Mouse (Mus musculus): ENCODE measurements around the gene Hectd2.

Hectd2 gene

GRCm38 (mm10) chr19:36554046-36554784 lies at the start of gene Hectd2:
Gene Hectd2 (plus strand): TSS chr19:36554639.
- no peak for DNase-seq (ENCODE audit: low spot score)

DNA sequence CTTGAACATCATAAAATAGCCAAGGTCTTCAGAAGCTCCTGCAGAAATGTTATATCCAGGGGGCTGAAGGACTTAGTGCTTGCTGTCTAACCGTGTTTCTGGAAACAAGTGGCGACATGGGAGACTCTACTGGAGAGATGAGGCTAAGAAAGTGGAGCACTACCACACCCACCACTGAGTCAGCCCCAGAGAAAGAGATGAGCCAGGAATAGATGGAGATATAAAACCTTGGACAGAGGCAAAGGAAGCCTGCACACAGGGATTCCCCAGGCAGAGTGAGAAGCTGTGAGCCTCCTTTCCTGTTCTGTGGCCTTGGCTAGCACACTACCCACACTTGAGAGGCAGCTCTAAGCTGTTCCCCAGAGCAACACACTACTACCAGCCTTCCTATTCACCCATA lies 49.7 kb upstream of the Hectd2 start:
- DNase-seq (ENCODE audit: low spot score) = no peak

DNA sequence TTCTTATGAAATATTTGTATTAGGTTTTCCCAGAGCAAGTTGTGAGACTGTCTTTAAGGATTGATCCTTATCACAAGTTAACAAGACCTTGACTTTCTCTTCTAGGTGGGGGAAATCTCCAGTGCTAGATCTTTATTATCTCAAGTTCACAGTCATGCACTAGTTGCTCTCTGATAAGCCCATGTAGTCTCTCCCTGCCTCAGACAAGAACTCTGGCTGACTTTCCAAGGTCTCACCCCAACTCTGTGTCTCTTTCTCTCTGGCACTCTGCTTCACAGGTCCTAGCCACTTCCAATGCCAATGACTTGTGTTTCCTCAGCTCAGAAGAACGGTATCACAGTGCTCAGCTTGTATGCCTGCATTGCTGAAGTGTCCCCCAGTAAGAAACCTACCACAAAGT lies 43.1 kb upstream of the Hectd2 start:
- no peak for DNase-seq (ENCODE audit: low spot score)

- DNase-seq (ENCODE audit: low spot score) = no peak
Measured at GRCm38 (mm10) chr19:36518461-36518860, 36.0 kb upstream of the Hectd2 start.

DNA sequence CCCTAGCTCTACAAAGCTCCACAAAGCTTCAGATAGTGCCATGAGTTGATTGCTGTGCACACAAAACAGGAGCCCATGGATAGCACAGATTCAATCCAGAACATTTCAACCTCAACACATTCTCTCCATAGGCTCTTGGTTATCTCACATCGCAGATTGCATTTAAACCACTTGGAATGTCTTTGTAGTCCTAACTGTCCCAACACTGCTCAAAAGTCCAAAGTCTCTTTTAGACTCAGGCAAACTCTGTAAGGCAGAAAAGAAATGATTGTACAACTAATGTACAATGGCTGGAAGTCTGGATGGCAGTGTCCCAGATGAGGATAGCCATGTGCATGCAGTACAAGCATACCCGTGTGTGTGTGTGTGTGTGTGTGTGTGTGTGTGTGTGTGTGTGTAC lies 32.9 kb upstream of the Hectd2 start:
- DNase-seq (ENCODE audit: low spot score) = no peak

- DNase-seq (ENCODE audit: low spot score) = no peak
Measured at GRCm38 (mm10) chr19:36522558-36523195, 31.8 kb upstream of the Hectd2 start.

DNA sequence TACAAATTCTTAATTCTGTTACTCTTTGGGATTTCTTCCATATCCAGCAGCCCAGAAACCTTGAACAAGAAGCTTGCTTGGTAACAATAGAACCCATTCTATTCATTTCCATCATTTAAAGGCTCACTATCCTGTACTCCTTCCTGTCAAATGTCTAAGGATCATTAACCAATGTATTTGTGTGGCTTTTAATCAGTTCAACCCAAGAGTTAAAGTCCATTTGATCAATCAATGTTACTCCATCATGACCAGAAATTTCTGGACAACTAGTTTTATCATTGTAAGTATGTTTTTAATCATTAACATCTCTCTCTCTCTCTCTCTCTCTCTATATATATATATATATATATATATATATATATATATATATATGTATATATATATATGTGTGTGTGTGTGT lies 29.4 kb upstream of the Hectd2 start:
- DNase-seq (ENCODE audit: low spot score) = no peak

DNA sequence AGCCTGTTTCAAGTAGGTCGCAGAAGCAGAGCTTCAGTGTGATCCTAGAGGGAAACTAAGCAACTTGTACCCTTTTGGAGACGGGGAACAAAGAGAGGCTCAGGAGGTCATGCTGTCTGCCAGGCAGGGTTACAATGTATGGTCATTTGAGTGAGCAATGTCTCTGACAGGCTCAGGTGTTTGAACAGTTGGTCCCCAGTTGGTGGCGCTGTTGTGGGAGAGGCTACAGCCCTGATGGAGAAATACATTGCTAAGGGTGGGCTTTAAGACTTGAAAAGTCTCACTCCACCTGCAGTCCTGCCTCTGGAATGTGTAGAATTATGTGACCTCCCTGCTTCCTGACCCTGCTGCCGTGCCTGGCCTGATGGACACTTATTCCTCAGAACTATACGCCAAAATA lies 21.4 kb upstream of the Hectd2 start:
- no peak for DNase-seq (ENCODE audit: low spot score)

GRCm38 (mm10) chr19:36534011-36534765 lies 20.3 kb upstream of the Hectd2 start:
- no peak for DNase-seq (ENCODE audit: low spot score)

DNA sequence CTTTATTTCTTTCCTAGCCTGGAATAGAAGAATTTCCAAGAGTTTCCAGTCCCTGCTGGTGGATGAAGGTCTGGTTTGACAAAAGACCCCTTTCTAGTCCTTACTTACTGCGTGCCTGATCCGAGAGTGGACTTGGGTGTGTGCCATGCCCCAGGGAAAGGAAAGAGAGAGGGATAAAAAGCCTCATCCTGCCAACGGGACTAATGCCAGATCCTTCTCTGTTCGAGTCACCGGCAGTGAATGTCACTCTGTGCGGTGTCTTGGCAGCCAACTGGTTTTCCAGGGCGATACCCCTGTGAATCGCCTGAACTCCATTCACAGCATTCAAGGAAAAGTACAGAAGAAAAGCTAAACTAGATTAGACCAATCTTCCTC lies 19.7 kb upstream of the Hectd2 start:
- DNase-seq (ENCODE audit: low spot score) = no peak

DNA sequence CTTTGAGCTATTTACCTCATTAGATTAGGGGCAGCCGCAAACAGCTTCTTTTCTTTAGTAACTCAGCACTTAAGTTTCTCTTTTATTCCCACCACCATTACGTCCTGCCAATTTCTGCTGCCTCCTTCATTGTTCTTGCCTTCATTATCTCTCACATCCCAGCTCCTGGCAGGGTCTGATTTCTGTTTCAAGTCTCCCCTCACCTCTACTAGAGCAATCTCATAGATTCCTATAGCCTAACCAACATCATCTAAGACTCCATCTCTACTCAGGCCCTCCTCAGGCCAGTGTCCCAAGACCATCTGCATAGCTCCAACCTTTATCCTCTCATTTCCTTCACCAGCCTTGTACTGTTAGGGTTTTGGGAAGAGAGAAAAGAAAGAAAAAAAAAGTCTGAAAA lies 19.3 kb upstream of the Hectd2 start:
- DNase-seq (ENCODE audit: low spot score) = no peak

GRCm38 (mm10) chr19:36535878-36536277 lies 18.6 kb upstream of the Hectd2 start:
- no peak for DNase-seq (ENCODE audit: low spot score)

GRCm38 (mm10) chr19:36536929-36537328 lies 17.5 kb upstream of the Hectd2 start:
- no peak for DNase-seq (ENCODE audit: low spot score)

DNA sequence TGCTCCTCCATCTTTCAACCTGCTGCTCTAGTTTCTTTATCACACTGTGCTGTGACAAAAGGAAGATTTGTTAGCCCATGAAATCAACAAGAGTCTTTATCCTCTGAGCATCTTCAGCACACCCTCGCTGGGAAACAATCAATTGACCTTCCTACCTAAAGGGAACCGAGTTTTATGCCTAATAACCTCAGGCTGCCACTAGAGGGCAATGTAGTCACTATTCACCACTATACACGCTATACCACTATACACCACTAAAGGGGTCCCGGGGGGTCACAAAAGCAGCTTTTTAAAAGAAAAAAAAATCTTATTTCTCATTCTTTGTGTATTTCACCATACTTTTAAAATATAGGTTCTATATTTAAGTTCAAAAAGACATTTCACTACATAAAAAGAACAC lies 15.9 kb upstream of the Hectd2 start:
- no peak for DNase-seq (ENCODE audit: low spot score)

- no peak for DNase-seq (ENCODE audit: low spot score)
Measured at GRCm38 (mm10) chr19:36539311-36539710, 15.1 kb upstream of the Hectd2 start.

DNA sequence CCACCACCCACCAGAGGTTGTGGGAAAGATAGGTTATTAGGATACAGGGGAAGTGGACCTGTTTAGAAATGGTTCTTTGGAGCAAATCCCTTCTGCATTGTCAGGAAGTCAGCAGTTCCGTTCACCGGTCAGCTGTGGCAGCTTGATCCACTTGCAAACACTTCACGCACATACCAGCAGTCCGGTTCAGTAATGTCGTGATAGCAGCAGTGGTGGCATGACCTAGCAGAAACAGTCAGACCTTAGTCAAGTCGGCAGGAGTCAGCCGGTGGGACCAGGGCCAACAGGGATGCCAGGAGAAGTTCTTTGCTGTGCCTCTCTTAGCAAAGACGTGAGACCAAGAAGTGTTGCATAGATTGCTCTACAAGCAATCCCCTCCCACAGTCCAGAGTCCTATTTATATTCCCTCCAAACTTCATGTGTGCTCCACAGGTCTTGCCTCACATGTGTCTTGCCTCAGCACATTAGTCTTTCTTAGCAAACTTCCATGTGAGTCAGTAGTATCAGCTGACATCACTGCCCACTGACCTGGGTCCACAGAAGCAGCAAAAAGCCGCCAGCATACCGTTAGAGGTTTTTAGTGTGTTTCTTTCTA lies 14.3 kb upstream of the Hectd2 start:
- no peak for DNase-seq (ENCODE audit: low spot score)

GRCm38 (mm10) chr19:36540776-36541175 lies 13.7 kb upstream of the Hectd2 start:
- DNase-seq (ENCODE audit: low spot score) = no peak

- DNase-seq (ENCODE audit: low spot score) = no peak
Measured at GRCm38 (mm10) chr19:36553561-36554045, 836 bp upstream of the Hectd2 start.

- DNase-seq (ENCODE audit: low spot score) = no peak
Measured at GRCm38 (mm10) chr19:36554785-36555595, 551 bp downstream of the Hectd2 start.

DNA sequence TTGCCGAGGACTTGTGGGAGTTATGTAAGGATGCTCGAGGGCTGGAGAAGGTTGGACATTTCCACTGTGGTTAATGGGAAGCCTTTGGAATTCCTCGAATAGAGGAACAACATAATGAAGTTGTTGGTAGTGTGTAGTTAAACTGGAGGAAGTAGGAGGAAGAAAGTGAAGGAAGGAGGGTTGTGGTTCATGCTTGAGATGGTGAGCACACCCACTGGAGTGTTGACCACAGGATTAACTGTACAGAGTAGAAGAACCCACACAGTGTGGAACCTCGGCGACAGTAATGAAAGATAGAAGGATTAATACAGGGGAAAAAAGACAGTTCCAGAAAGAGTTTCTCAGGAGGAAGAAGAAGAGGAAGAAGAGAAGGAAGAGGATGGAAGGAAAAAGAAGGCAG lies 4.9 kb downstream of the Hectd2 start:
- no peak for DNase-seq (ENCODE audit: low spot score)

DNA sequence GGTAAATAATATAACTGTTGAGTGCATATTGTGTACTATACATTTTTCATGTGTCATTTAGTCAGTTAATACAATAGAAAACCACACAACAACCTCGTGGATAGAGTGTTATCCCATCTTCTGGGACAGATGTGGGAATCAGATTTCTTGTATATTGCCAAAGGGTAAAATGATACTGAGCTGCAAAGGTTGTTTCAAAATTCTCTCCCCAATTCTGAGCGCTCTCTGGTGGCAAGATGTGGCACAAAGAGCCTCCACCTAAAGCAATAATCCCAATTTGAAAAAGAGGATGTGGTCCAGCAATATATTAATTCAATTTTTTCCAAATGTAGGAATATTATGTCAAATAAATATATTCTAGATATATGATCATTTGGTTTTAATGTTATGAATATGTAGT lies 5.7 kb downstream of the Hectd2 start:
- no peak for DNase-seq (ENCODE audit: low spot score)

GRCm38 (mm10) chr19:36561171-36561570 lies 6.7 kb downstream of the Hectd2 start:
- no peak for DNase-seq (ENCODE audit: low spot score)

Measured in layer of hippocampus, adult 9-10 months (tissue).